17 mouse cellular contexts compared by ENCODE assay signal in genomic region chr12:101680538-101680937, GRCm38 (mm10). TPM values are rescaled to one million over a fixed set of nuclear protein-coding genes. Genes with fewer than 3 reads are reported as not detected.
"Had no signal": no experiment of that assay in that cellular context is flagged by ENCODE, and none has a peak within 500 bp of the region (broad histone marks: within the 10 kb centered on the region; RNA-seq: fewer than 3 reads in every experiment).

No protein-coding gene starts in this region.

- H3K27ac ChIP-seq: neural tube, embryonic 12.5 days; neural tube, embryonic 13.5 days; neural tube, embryonic 15.5 days; stomach, embryonic 15.5 days had no signal

- H3K4me3 ChIP-seq: neural tube, embryonic 12.5 days; neural tube, embryonic 13.5 days; neural tube, embryonic 15.5 days; stomach, embryonic 15.5 days had no signal

- H3K9me3 ChIP-seq: neural tube, embryonic 12.5 days; neural tube, embryonic 13.5 days; neural tube, embryonic 15.5 days; stomach, embryonic 15.5 days had no signal

- H3K4me2 ChIP-seq: neural tube, embryonic 12.5 days; neural tube, embryonic 13.5 days; neural tube, embryonic 15.5 days; stomach, embryonic 15.5 days had no signal

- DNase-seq: retina, postnatal 1 day; right cerebral cortex, adult 18-20 months; right cerebral cortex, postnatal 14 days; right cerebral cortex, postnatal 25 days; right cerebral cortex, postnatal 4 days; spleen, adult 18-20 months; thymus, adult 18-20 months; thymus, adult 2 months; thymus, postnatal 14 days; thymus, postnatal 25 days; thymus, postnatal 36 days; thymus, postnatal 4 days had no signal

- H3K4me1 ChIP-seq: neural tube, embryonic 12.5 days; neural tube, embryonic 13.5 days; neural tube, embryonic 15.5 days; stomach, embryonic 15.5 days had no signal

- H3K36me3 ChIP-seq: neural tube, embryonic 12.5 days; neural tube, embryonic 13.5 days; neural tube, embryonic 15.5 days; stomach, embryonic 15.5 days had no signal

- H3K27me3 ChIP-seq: neural tube, embryonic 12.5 days; neural tube, embryonic 13.5 days; neural tube, embryonic 15.5 days; stomach, embryonic 15.5 days had no signal

- H3K9ac ChIP-seq: neural tube, embryonic 12.5 days; neural tube, embryonic 13.5 days; neural tube, embryonic 15.5 days; stomach, embryonic 15.5 days had no signal

RNA-seq across cellular contexts. Expression of gene Tc2n, which starts 37.8 kb away (rescaled TPM):
- polyA plus RNA-seq: neural tube, embryonic 11.5 days; neural tube, embryonic 12.5 days had no signal
